Mouse (Mus musculus) Patski (cell line): ENCODE data around the gene Tns1. TPM values are rescaled to one million over a fixed set of nuclear protein-coding genes. Genes with fewer than 3 reads are reported as not detected.
A peak's percentile ranks its signal among the peaks of the same experiment; 100 is the strongest.

Source experiments
- ATAC-seq: fragments of 100-300 bp; one replicate; pipeline ENCODE4 v1.8.0; 2021
- CTCF ChIA-PET: fragments of 350-600 bp; sonication (Branson Sonifier 250); formaldehyde crosslinking; loops from one replicate; lab custom pipeline; 2022; ENCODE audit warnings: inconsistent platforms; lab: Charles Lee
- POLR2A ChIA-PET: fragments of 350-600 bp; sonication (Branson Sonifier 250); formaldehyde crosslinking; loops from one replicate; lab custom pipeline; 2022; ENCODE audit warnings: antibody characterized with exemption, inconsistent platforms; lab: Charles Lee
- DNase-seq: peaks from one replicate; pipeline ENCODE4 v3.0.0-alpha.2; 2011; ENCODE audit warnings: low read depth, low spot score
- H3K27me3 ChIP-seq: fragments of 371-371 bp; one replicate; pipeline ENCODE4 v1.5.1; 2021
- CTCF ChIP-seq: fragments of 100-300 bp; IDR thresholded peaks from one replicate; pipeline ENCODE4 v1.5.1; 2021
- in situ Hi-C: fragments of 300-500 bp; cut with MboI; formaldehyde crosslinking; loops from 3 replicates; pipeline ENCODE4 v1.11.1; 2018; ENCODE audit warnings: low pct_unique_long_range_greater_than_20kb, mixed read lengths
- polyA plus RNA-seq: library from polyadenylated mRNA; unstranded; gene quantifications from one replicate; pipeline ENCODE4 v1.2.3, GENCODE M21; 2021

Gene Tns1
- polyA plus RNA-seq, 1 experiment from 2014 or later = 393 TPM

GRCm38 (mm10) chr1:74031771-74032609, 92.3 kb downstream of the Tns1 start:
- no peaks in the 10 kb centered on the region for H3K27me3 ChIP-seq
- DNase-seq = no peak
- in situ Hi-C loops = loop anchor here (10.0 to 25.0 kb wide), 2 partner anchors 263 to 1195 kb away; no protein-coding TSS in a partner anchor
- CTCF ChIA-PET = interaction anchor here (0.8 to 2.6 kb wide), 8 partner anchors 12 to 44 kb away, joined by 3 to 9 read pairs (median 6); no protein-coding TSS in a partner anchor
- POLR2A ChIA-PET = interaction anchor here (0.7 to 13.7 kb wide), 14 partner anchors 10 to 130 kb away, joined by 3 to 201 read pairs (median 4); no protein-coding TSS in a partner anchor
- no peak for TF ChIP-seq CTCF
- ATAC-seq = no peak

GRCm38 (mm10) chr1:74030901-74031360, 93.3 kb downstream of the Tns1 start:
- DNase-seq (no peak), ATAC-seq (peak; percentile 32)
- H3K27me3 ChIP-seq = no peaks in the 10 kb centered on the region
- ChIA-PET POLR2A (interaction anchor here (0.6 to 13.7 kb wide), 11 partner anchors 12 to 129 kb away, joined by 3 to 201 read pairs (median 4); no protein-coding TSS in a partner anchor), CTCF (interaction anchor here (0.6 to 1.9 kb wide), 6 partner anchors 12 to 30 kb away, joined by 3 to 5 read pairs (median 3); no protein-coding TSS in a partner anchor)
- in situ Hi-C loops = loop anchor here (10.0 to 25.0 kb wide), 2 partner anchors 264 to 1194 kb away; no protein-coding TSS in a partner anchor
- no peak for TF ChIP-seq CTCF

DNA sequence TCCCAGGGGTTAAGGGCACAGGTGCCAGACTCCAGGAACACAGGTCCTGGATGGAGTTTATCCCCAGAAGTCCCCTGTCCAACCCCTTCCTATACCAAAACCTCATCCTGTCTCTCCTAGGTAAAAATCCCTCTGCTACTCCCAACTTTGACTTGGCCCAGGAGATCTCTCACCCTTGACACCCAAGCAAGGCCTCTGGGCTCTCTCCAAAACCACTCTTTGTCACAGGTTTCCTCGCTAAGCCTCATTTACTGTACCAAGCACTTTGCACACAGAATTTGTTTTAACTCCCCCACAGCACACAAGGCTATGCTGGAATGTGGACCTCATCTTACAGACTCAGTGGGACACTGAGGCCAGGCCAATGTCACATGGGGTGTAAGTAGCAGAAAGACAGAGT, 94.0 kb downstream of the Tns1 start:
- no peak for TF ChIP-seq CTCF

GRCm38 (mm10) chr1:74029669-74030068, 94.6 kb downstream of the Tns1 start:
- no peak for TF ChIP-seq CTCF
- POLR2A ChIA-PET = interaction anchor here (0.7 to 13.7 kb wide), 8 partner anchors 9 to 32 kb away, joined by 3 to 201 read pairs (median 5); no protein-coding TSS in a partner anchor
- CTCF ChIA-PET = interaction anchor here (1.0 to 1.6 kb wide), 3 partner anchors 8 to 48 kb away, joined by 3 to 4 read pairs (median 3); no protein-coding TSS in a partner anchor
- ATAC-seq (no peak), DNase-seq (no peak)
- no peaks in the 10 kb centered on the region for H3K27me3 ChIP-seq
- in situ Hi-C loops = loop anchor here (10.0 to 25.0 kb wide), 2 partner anchors 265 to 1192 kb away; no protein-coding TSS in a partner anchor

More for the DNA sequence above, 94.0 kb downstream of the Tns1 start:
- in situ Hi-C loops = loop anchor here (10.0 to 25.0 kb wide), 2 partner anchors 265 to 1193 kb away; no protein-coding TSS in a partner anchor
- ATAC-seq (no peak), DNase-seq (no peak)
- CTCF ChIA-PET = interaction anchor here (0.9 to 1.9 kb wide), 4 partner anchors 13 to 48 kb away, joined by 3 to 5 read pairs (median 3); no protein-coding TSS in a partner anchor
- POLR2A ChIA-PET = interaction anchor here (0.6 to 13.7 kb wide), 6 partner anchors 14 to 31 kb away, joined by 3 to 201 read pairs (median 16); no protein-coding TSS in a partner anchor
- H3K27me3 ChIP-seq = no peaks in the 10 kb centered on the region

- no peak for TF ChIP-seq CTCF
- ATAC-seq (peak; percentile 8), DNase-seq (no peak)
- POLR2A ChIA-PET = interaction anchor here (0.6 to 13.7 kb wide), 9 partner anchors 8 to 32 kb away, joined by 3 to 201 read pairs (median 4); no protein-coding TSS in a partner anchor
- no peaks in the 10 kb centered on the region for H3K27me3 ChIP-seq
- in situ Hi-C loops = loop anchor here (25.0 kb wide), 1 partner anchor 1192 kb away; no protein-coding TSS in a partner anchor
- CTCF ChIA-PET = interaction anchor here (1.0 to 1.6 kb wide), 3 partner anchors 8 to 49 kb away, joined by 3 to 4 read pairs (median 3); no protein-coding TSS in a partner anchor
Observed at GRCm38 (mm10) chr1:74028881-74029266, 95.4 kb downstream of the Tns1 start.

- no peak for TF ChIP-seq CTCF
- ChIA-PET POLR2A (interaction anchor here (0.6 to 13.7 kb wide), 7 partner anchors 8 to 149 kb away, joined by 3 to 201 read pairs (median 6); no protein-coding TSS in a partner anchor), CTCF (interaction anchor here (1.0 to 1.6 kb wide), 3 partner anchors 12 to 49 kb away, joined by 3 to 4 read pairs (median 3); no protein-coding TSS in a partner anchor)
- ATAC-seq (no peak), DNase-seq (no peak)
- no peaks in the 10 kb centered on the region for H3K27me3 ChIP-seq
- in situ Hi-C loops = loop anchor here (25.0 kb wide), 1 partner anchor 1191 kb away; no protein-coding TSS in a partner anchor
Observed at GRCm38 (mm10) chr1:74028118-74028880, 96.0 kb downstream of the Tns1 start.

- DNase-seq (no peak), ATAC-seq (no peak)
- TF ChIP-seq CTCF = no peak
- CTCF ChIA-PET = interaction anchor here (1.0 kb wide), 1 partner anchor 12 kb away, joined by 3 read pairs; no protein-coding TSS in a partner anchor
- H3K27me3 ChIP-seq = no peaks in the 10 kb centered on the region
- in situ Hi-C loops = loop anchor here (25.0 kb wide), 1 partner anchor 1190 kb away; no protein-coding TSS in a partner anchor
- POLR2A ChIA-PET = interaction anchor here (0.6 to 13.7 kb wide), 4 partner anchors 9 to 148 kb away, joined by 3 to 201 read pairs (median 63); no protein-coding TSS in a partner anchor
Observed at GRCm38 (mm10) chr1:74027559-74028091, 96.6 kb downstream of the Tns1 start.

- in situ Hi-C loops = loop anchor here (25.0 kb wide), 1 partner anchor 1189 kb away; no protein-coding TSS in a partner anchor
- no peak for TF ChIP-seq CTCF
- CTCF ChIA-PET = interaction anchor here (1.2 to 1.5 kb wide), 3 partner anchors 8 to 31 kb away, joined by 3 read pairs; no protein-coding TSS in a partner anchor
- ATAC-seq (no peak), DNase-seq (no peak)
- POLR2A ChIA-PET = interaction anchor here (1.7 to 13.7 kb wide), 3 partner anchors 9 to 29 kb away, joined by 7 to 201 read pairs (median 120); no protein-coding TSS in a partner anchor
- H3K27me3 ChIP-seq = no peaks in the 10 kb centered on the region
Observed at GRCm38 (mm10) chr1:74026703-74027195, 97.5 kb downstream of the Tns1 start.
